Mouse (Mus musculus) neural tube, embryonic 12.5 days (tissue): Measurements from ENCODE around the gene Fuca2. TPM values are rescaled to one million over a fixed set of nuclear protein-coding genes. Genes with fewer than 3 reads are reported as not detected.

ENCODE experiments used
- ATAC-seq: fragments of 200-750 bp; cut with Nextera tagmentation; 2 replicates; pipeline ENCODE4 v1.8.0; 2017; ENCODE audit warnings: low read depth, mild to moderate bottlenecking, moderate TSS enrichment, moderate library complexity; ENCODE audit not compliant: low FRiP score
- H3K27ac ChIP-seq: fragments of 300-500 bp; sonication (generic); 2 replicates; pipeline ENCODE4 v1.5.1; 2016
- H3K27me3 ChIP-seq: fragments of 300-500 bp; sonication (generic); replicated peaks from 2 replicates; pipeline ENCODE4 v1.6.1; 2016; ENCODE audit warnings: mild to moderate bottlenecking
- H3K36me3 ChIP-seq: fragments of 300-500 bp; sonication (generic); 2 replicates; pipeline ENCODE4 v1.6.1; 2016; ENCODE audit warnings: mild to moderate bottlenecking
- H3K4me1 ChIP-seq: fragments of 300-500 bp; sonication (generic); 2 replicates; pipeline ENCODE4 v1.6.1; 2016
- H3K4me2 ChIP-seq: fragments of 300-500 bp; sonication (generic); replicated peaks from 2 replicates; pipeline ENCODE4 v1.6.1; 2016; ENCODE audit warnings: mild to moderate bottlenecking
- H3K4me3 ChIP-seq: fragments of 300-500 bp; sonication (generic); 2 replicates; pipeline ENCODE4 v1.5.1; 2016
- H3K9ac ChIP-seq: fragments of 300-500 bp; sonication (generic); 2 replicates; pipeline ENCODE4 v1.6.1; 2016; ENCODE audit warnings: mild to moderate bottlenecking
- H3K9me3 ChIP-seq: fragments of 300-500 bp; sonication (generic); 2 replicates; pipeline ENCODE4 v1.6.1; 2016; ENCODE audit warnings: mild to moderate bottlenecking
- WGBS: fragments of 180-500 bp; shearing (Covaris S2); methylation state at CpG from one replicate; pipeline ENCODE4 v1.1.7; 2016; 5-methylcytosine and 5-hydroxymethylcytosine counted together
- polyA plus RNA-seq: library from polyadenylated mRNA; unstranded; fragments of >200 nt; fragmentation: Nextera tagmentation; extraction: Ambion mirVana; gene quantifications from 2 replicates; pipeline ENCODE4 v1.2.1, GENCODE M21; 2016

Fuca2 gene
- polyA plus RNA-seq, 1 experiment from 2014 or later = 27.7 TPM

- Histone ChIP-seq H3K4me2 (no peak overlapping the region), H3K9me3 (no peaks in the 10 kb centered on the region), H3K4me3 (no peak overlapping the region), H3K27ac (no peak overlapping the region), H3K9ac (no peak overlapping the region), H3K4me1 (no peaks in the 10 kb centered on the region), H3K36me3 (peaks cover 19% of the 10 kb centered on the region), H3K27me3 (no peaks in the 10 kb centered on the region)
- ATAC-seq = no peak
- WGBS = 93% methylated on average over 7 of the region's 7 CpGs
These were observed 40.5 kb downstream of the Fuca2 start for GRCm38 (mm10) chr10:13539769-13540333.

- no peaks in the 10 kb centered on the region for H3K4me1 ChIP-seq
- no peak for ATAC-seq
- 96% methylated on average over 5 of the region's 5 CpGs for WGBS
These were observed 42.4 kb downstream of the Fuca2 start for GRCm38 (mm10) chr10:13541721-13542120.

GRCm38 (mm10) chr10:13552646-13553497 lies 53.5 kb downstream of the Fuca2 start, which contains the start of the genes Adat2 and Pex3:
TSS of gene Adat2 (plus strand) at chr10:13552894.
TSS of gene Pex3 (minus strand) at chr10:13553142.
- WGBS = under 1% methylated on average over 51 of the region's 51 CpGs
- peak within 1 kb of the TSS; percentile 77 for H3K4me2 ChIP-seq
- H3K27ac ChIP-seq = 0 out of 2 replicates have a peak within 1 kb of the TSS, but pooled peaks have one; percentile 28
- peak within 1 kb of the TSS; percentile 58 for H3K4me3 ChIP-seq
- H3K9ac ChIP-seq = peak within 1 kb of the TSS; percentile 61
- no peaks in the 10 kb centered on the region for H3K9me3 ChIP-seq
- no peaks in the 10 kb centered on the region for H3K36me3 ChIP-seq
- peaks cover 9% of the 10 kb centered on the region; the same call in 1 of the 2 replicates for H3K4me1 ChIP-seq
- ATAC-seq = peak; percentile 96
- no peaks in the 10 kb centered on the region for H3K27me3 ChIP-seq

More at GRCm38 (mm10) chr10:13541721-13542120, 42.4 kb downstream of the Fuca2 start:
- H3K27me3 ChIP-seq = no peaks in the 10 kb centered on the region
- peaks cover 16% of the 10 kb centered on the region for H3K36me3 ChIP-seq
- no peak overlapping the region for H3K9ac ChIP-seq
- H3K4me2 ChIP-seq = no peak overlapping the region
- H3K4me3 ChIP-seq = no peak overlapping the region
- H3K27ac ChIP-seq = no peak overlapping the region
- no peaks in the 10 kb centered on the region for H3K9me3 ChIP-seq

- WGBS = 32% methylated on average over 10 of the region's 10 CpGs
These were observed 54.2 kb downstream of the Fuca2 start for GRCm38 (mm10) chr10:13553498-13553985.

GRCm38 (mm10) chr10:13554316-13554715 lies 55.0 kb downstream of the Fuca2 start:
- H3K9ac ChIP-seq = no peak overlapping the region
- no peaks in the 10 kb centered on the region for H3K27me3 ChIP-seq
- no peak overlapping the region for H3K4me2 ChIP-seq
- ATAC-seq = no peak
- H3K27ac ChIP-seq = no peak overlapping the region
- 95% methylated on average over 1 of the region's 1 CpGs for WGBS
- peaks cover 9% of the 10 kb centered on the region; the same call in 1 of the 2 replicates for H3K4me1 ChIP-seq
- H3K36me3 ChIP-seq = no peaks in the 10 kb centered on the region
- no peaks in the 10 kb centered on the region for H3K9me3 ChIP-seq
- H3K4me3 ChIP-seq = no peak overlapping the region

More at GRCm38 (mm10) chr10:13553498-13553985, 54.2 kb downstream of the Fuca2 start:
- H3K4me1 ChIP-seq = peaks cover 9% of the 10 kb centered on the region; the same call in 1 of the 2 replicates
- no peaks in the 10 kb centered on the region for H3K36me3 ChIP-seq
- peak overlapping the region; percentile 77 for H3K4me2 ChIP-seq
- peak overlapping the region; percentile 58 for H3K4me3 ChIP-seq
- 0 out of 2 replicates have a peak, but pooled peaks have one; percentile 19 for ATAC-seq
- H3K27me3 ChIP-seq = no peaks in the 10 kb centered on the region
- H3K27ac ChIP-seq = no peak overlapping the region
- peak overlapping the region; percentile 61 for H3K9ac ChIP-seq
- H3K9me3 ChIP-seq = no peaks in the 10 kb centered on the region

GRCm38 (mm10) chr10:13560014-13560674 lies 60.8 kb downstream of the Fuca2 start:
- 87% methylated on average over 13 of the region's 13 CpGs for WGBS
- Histone ChIP-seq H3K4me1 (no peaks in the 10 kb centered on the region), H3K36me3 (0 out of 2 replicates have a peak, but pooled peaks cover 4% of the 10 kb centered on the region), H3K4me2 (no peak overlapping the region), H3K27me3 (no peaks in the 10 kb centered on the region), H3K4me3 (no peak overlapping the region), H3K27ac (no peak overlapping the region), H3K9ac (no peak overlapping the region), H3K9me3 (no peaks in the 10 kb centered on the region)
- ATAC-seq = no peak

- Histone ChIP-seq H3K4me2 (peak overlapping the region; percentile 53), H3K27ac (no peak overlapping the region), H3K36me3 (0 out of 2 replicates have a peak, but pooled peaks cover 4% of the 10 kb centered on the region), H3K4me1 (no peaks in the 10 kb centered on the region), H3K4me3 (no peak overlapping the region), H3K9me3 (no peaks in the 10 kb centered on the region), H3K27me3 (peaks cover 8% of the 10 kb centered on the region), H3K9ac (no peak overlapping the region)
- WGBS = 26% methylated on average over 24 of the region's 24 CpGs
- ATAC-seq = peak; percentile 84
These were observed 65.2 kb downstream of the Fuca2 start for GRCm38 (mm10) chr10:13564364-13565079.

GRCm38 (mm10) chr10:13565080-13565448 lies 65.7 kb downstream of the Fuca2 start:
- peaks cover 2% of the 10 kb centered on the region; the same call in 1 of the 2 replicates for H3K4me1 ChIP-seq
- no peak overlapping the region for H3K4me3 ChIP-seq
- H3K9me3 ChIP-seq = no peaks in the 10 kb centered on the region
- peaks cover 8% of the 10 kb centered on the region for H3K27me3 ChIP-seq
- ATAC-seq = peak; percentile 52
- no peak overlapping the region for H3K27ac ChIP-seq
- H3K9ac ChIP-seq = no peak overlapping the region
- 0 out of 2 replicates have a peak, but pooled peaks cover 3% of the 10 kb centered on the region for H3K36me3 ChIP-seq
- H3K4me2 ChIP-seq = peak overlapping the region; percentile 53
- 38% methylated on average over 8 of the region's 8 CpGs for WGBS

GRCm38 (mm10) chr10:13566393-13566792 lies 67.1 kb downstream of the Fuca2 start:
- no peaks in the 10 kb centered on the region for H3K9me3 ChIP-seq
- no peaks in the 10 kb centered on the region for H3K36me3 ChIP-seq
- peaks cover 3% of the 10 kb centered on the region; the same call in 1 of the 2 replicates for H3K4me1 ChIP-seq
- WGBS = 64% methylated on average over 13 of the region's 13 CpGs
- no peak overlapping the region for H3K4me2 ChIP-seq
- H3K9ac ChIP-seq = no peak overlapping the region
- H3K27ac ChIP-seq = no peak overlapping the region
- H3K27me3 ChIP-seq = peaks cover 8% of the 10 kb centered on the region
- ATAC-seq = no peak
- H3K4me3 ChIP-seq = no peak overlapping the region
